Mouse (Mus musculus) heart, embryonic 15.5 days (tissue): ENCODE results near the gene Srxn1. TPM values are rescaled to one million over a fixed set of nuclear protein-coding genes. Genes with fewer than 3 reads are reported as not detected.

ENCODE experiments used
- ATAC-seq: fragments of 200-750 bp; cut with Nextera tagmentation; replicated peaks from 2 replicates; pipeline ENCODE4 v1.8.0; 2017; ENCODE audit warnings: low read depth, moderate TSS enrichment; ENCODE audit not compliant: insufficient number of reproducible peaks, insufficient read depth, low FRiP score
- H3K27ac ChIP-seq: fragments of 300-500 bp; sonication (generic); 2 replicates; pipeline ENCODE4 v1.5.1; 2015; ENCODE audit warnings: mild to moderate bottlenecking, inconsistent platforms
- H3K27me3 ChIP-seq: fragments of 300-500 bp; sonication (generic); 2 replicates; pipeline ENCODE4 v1.6.1; 2015; ENCODE audit warnings: inconsistent platforms
- H3K36me3 ChIP-seq: fragments of 300-500 bp; sonication (generic); 2 replicates; pipeline ENCODE4 v1.6.1; 2015; ENCODE audit warnings: mild to moderate bottlenecking, inconsistent platforms
- H3K4me1 ChIP-seq: fragments of 300-500 bp; sonication (generic); replicated peaks from 2 replicates; pipeline ENCODE4 v1.6.1; 2015; ENCODE audit warnings: inconsistent platforms
- H3K4me2 ChIP-seq: fragments of 300-500 bp; sonication (generic); 2 replicates; pipeline ENCODE4 v1.6.1; 2015; ENCODE audit warnings: inconsistent platforms, mild to moderate bottlenecking, moderate library complexity
- H3K4me3 ChIP-seq: fragments of 300-500 bp; sonication (generic); 2 replicates; pipeline ENCODE4 v1.5.1; 2015; ENCODE audit warnings: mild to moderate bottlenecking, inconsistent platforms
- H3K9ac ChIP-seq: fragments of 300-500 bp; sonication (generic); 2 replicates; pipeline ENCODE4 v1.6.1; 2015; ENCODE audit warnings: mild to moderate bottlenecking, inconsistent platforms
- H3K9me3 ChIP-seq: fragments of 300-500 bp; sonication (generic); replicated peaks from 2 replicates; pipeline ENCODE4 v1.6.1; 2016; ENCODE audit warnings: inconsistent platforms
- WGBS: fragments of 180-500 bp; shearing (Covaris S2); methylation state at CpG from one replicate; pipeline ENCODE4 v1.1.7; 2015; ENCODE audit warnings: mixed read lengths; 5-methylcytosine and 5-hydroxymethylcytosine counted together
- polyA plus RNA-seq: library from polyadenylated mRNA; unstranded; fragments of >200 nt; fragmentation: Nextera tagmentation; extraction: Ambion mirVana; gene quantifications from 2 replicates; pipeline ENCODE4 v1.2.1, GENCODE M21; 2015

The Srxn1 gene
- polyA plus RNA-seq, 1 experiment from 2014 or later: 5.3 TPM

DNA sequence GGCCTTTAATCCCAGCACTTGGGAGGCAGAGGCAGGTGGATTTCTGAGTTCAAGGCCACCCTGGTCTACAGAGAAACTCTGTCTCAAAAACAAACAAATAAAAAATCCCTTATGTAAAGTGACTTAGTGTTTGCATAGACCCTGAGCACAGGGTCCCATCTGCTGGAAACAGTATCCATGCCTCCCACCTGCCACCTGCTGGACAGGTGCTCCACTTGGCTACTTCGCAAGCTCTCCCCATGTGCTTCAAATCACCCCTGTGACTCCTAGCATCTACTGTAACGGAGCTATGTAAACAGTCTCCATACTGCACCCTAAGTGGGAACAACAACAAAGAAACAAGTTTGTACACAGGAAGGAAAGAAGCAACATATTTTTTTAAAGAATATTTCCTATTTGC is 23.3 kb downstream of the Srxn1 start:
- H3K9ac ChIP-seq: no peak overlapping the region
- no peak overlapping the region for H3K4me3 ChIP-seq
- H3K27me3 ChIP-seq: 0 out of 2 replicates have a peak, but pooled peaks cover 6% of the 10 kb centered on the region
- 0 out of 2 replicates have a peak, but pooled peaks cover 6% of the 10 kb centered on the region for H3K4me1 ChIP-seq
- no peak overlapping the region for H3K27ac ChIP-seq
- WGBS: 70% methylated on average over 2 of the region's 2 CpGs
- no peaks in the 10 kb centered on the region for H3K36me3 ChIP-seq
- ATAC-seq: no peak
- no peak overlapping the region for H3K4me2 ChIP-seq
- H3K9me3 ChIP-seq: no peaks in the 10 kb centered on the region

DNA sequence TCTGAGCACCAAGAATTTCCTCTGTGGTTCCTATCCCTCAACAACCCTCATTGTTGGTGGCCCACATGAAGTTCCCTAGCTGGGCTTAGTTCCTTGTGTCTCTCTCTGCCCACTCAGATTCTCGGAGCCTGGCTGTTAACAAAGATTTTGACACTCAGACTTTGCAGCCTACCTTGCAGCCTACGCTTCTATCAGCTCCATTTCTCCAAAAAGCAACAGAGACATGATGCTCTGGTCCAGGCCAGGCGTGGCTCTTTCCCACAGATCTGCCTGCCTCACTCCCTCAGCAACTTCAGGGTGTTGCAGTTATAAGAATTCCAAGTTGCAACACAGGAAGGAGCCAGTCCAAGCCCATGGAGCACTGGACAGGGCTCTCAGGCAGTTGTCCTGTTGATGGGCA is 24.5 kb downstream of the Srxn1 start:
- no peak overlapping the region for H3K27ac ChIP-seq
- 67% methylated on average over 3 of the region's 3 CpGs for WGBS
- no peaks in the 10 kb centered on the region for H3K9me3 ChIP-seq
- H3K27me3 ChIP-seq: 0 out of 2 replicates have a peak, but pooled peaks cover 6% of the 10 kb centered on the region
- H3K36me3 ChIP-seq: no peaks in the 10 kb centered on the region
- no peak overlapping the region for H3K4me3 ChIP-seq
- no peak for ATAC-seq
- no peak overlapping the region for H3K9ac ChIP-seq
- H3K4me1 ChIP-seq: 0 out of 2 replicates have a peak, but pooled peaks cover 6% of the 10 kb centered on the region
- H3K4me2 ChIP-seq: no peak overlapping the region

DNA sequence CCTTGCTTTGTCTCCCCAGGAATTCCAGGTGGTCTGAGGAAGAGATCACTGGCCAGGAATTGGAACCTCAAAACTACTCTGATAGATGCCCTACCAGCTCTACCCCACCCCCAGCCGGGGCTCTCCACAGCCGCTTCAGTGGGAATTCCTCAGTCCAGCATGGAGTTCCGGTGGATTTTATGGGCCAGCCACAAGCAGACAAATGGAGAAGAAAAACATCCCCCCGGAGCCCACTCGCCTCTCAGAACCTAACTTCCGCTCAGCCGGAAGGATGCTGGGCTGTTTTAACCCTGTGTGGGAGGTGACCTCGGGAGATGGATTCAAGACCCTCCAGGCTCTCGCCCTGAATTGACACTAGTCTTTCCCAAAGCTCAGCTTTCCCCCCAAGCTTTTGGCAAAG is 26.7 kb downstream of the Srxn1 start:
- H3K4me2 ChIP-seq: no peak overlapping the region

DNA sequence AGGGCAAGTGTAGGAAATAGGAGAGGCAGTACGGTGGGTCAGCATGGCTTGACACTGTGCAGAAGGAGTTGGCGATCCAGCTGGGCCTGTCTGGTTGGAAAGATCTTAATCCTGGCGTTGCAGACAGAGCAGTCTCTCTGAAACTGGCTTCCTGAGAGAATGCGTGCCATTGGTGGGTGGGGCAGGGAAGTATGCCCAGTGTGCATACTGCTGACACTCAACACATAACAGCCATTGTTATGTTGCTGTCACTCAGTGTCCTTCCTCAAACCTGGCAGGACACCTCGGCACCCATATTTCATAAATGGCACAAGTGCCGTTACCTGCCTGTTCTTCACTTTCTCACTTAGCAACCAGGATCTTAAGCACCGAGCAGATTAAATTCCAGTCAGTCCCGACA is 27.4 kb downstream of the Srxn1 start:
- WGBS: 46% methylated on average over 8 of the region's 8 CpGs
- Histone ChIP-seq H3K4me2 (no peak overlapping the region), H3K4me1 (0 out of 2 replicates have a peak, but pooled peaks cover 6% of the 10 kb centered on the region), H3K4me3 (no peak overlapping the region), H3K36me3 (no peaks in the 10 kb centered on the region), H3K9ac (no peak overlapping the region), H3K27ac (no peak overlapping the region), H3K27me3 (0 out of 2 replicates have a peak, but pooled peaks cover 6% of the 10 kb centered on the region), H3K9me3 (no peaks in the 10 kb centered on the region)
- no peak for ATAC-seq

More for the DNA sequence above, 26.7 kb downstream of the Srxn1 start:
- no peak for ATAC-seq
- Histone ChIP-seq H3K27ac (no peak overlapping the region), H3K4me3 (no peak overlapping the region), H3K27me3 (0 out of 2 replicates have a peak, but pooled peaks cover 6% of the 10 kb centered on the region), H3K9ac (no peak overlapping the region), H3K4me1 (0 out of 2 replicates have a peak, but pooled peaks cover 6% of the 10 kb centered on the region), H3K9me3 (no peaks in the 10 kb centered on the region), H3K36me3 (no peaks in the 10 kb centered on the region)
- WGBS: 39% methylated on average over 9 of the region's 9 CpGs

DNA sequence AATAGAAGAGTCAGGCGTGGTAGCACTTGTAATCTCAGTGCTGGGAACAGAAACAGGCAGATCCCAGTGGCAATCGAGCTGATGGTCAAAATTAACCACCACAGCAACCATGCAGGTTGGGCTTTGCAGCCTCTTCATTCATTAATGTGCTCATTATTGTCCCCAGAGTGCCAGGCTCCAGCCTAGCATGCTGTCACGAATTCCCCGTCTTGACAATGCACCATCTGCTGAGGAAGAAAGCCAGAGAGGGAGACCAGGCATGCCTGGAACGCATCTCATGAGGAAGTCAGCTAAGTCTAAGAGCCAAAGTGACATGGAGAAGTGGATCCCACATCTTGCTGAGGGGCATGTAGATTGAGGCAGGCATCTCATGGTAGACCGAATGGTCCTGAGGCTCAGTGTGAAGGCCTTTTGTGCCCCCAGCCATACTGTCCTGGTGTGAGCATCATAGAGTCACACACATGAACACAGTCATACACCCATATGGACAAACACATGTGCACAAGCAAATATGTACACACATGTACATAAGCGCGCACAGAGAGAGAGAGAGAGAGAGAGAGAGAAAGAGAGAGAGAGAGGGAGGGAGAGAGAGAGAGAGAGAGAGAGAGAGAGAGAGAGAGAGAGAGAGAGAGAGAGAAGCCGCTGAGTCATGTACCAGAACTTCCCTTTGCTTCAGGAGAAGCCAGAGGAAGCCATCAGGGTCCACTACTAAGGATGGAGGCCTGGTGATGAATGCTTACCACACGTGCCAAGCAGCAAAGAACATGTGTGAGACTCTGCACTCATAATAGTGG is 34.1 kb downstream of the Srxn1 start:
- 60% methylated on average over 10 of the region's 10 CpGs for WGBS
- H3K27me3 ChIP-seq: peaks cover 37% of the 10 kb centered on the region
- no peak overlapping the region for H3K4me3 ChIP-seq
- H3K4me2 ChIP-seq: no peak overlapping the region
- no peak overlapping the region for H3K27ac ChIP-seq
- peaks cover 32% of the 10 kb centered on the region for H3K4me1 ChIP-seq
- no peaks in the 10 kb centered on the region for H3K36me3 ChIP-seq
- no peak for ATAC-seq
- H3K9ac ChIP-seq: no peak overlapping the region
- H3K9me3 ChIP-seq: no peaks in the 10 kb centered on the region

DNA sequence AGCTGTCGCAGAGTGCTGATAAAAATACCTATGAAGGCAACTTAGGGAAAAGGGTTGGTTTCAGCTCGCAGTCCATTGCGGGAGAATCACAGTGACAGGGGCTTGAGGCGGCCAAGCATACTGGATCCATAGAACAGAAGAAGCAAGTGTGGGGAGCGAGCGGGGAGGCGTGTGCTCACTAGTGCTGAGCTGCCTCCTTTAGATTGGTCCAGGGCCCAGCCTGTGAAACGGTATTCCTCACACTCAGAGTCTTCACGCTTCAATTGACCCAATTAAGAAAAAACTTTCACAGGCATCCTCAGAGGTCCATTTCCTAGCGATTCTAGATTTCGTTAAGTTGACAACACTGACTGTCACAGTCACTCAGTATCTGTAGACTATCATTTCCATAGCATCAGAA is 35.6 kb downstream of the Srxn1 start:
- no peaks in the 10 kb centered on the region for H3K36me3 ChIP-seq
- H3K9me3 ChIP-seq: no peaks in the 10 kb centered on the region
- H3K4me3 ChIP-seq: no peak overlapping the region
- H3K9ac ChIP-seq: no peak overlapping the region
- 48% methylated on average over 11 of the region's 11 CpGs for WGBS
- peaks cover 53% of the 10 kb centered on the region for H3K27me3 ChIP-seq
- H3K4me1 ChIP-seq: peaks cover 32% of the 10 kb centered on the region
- H3K27ac ChIP-seq: no peak overlapping the region
- no peak overlapping the region for H3K4me2 ChIP-seq
- ATAC-seq: no peak

DNA sequence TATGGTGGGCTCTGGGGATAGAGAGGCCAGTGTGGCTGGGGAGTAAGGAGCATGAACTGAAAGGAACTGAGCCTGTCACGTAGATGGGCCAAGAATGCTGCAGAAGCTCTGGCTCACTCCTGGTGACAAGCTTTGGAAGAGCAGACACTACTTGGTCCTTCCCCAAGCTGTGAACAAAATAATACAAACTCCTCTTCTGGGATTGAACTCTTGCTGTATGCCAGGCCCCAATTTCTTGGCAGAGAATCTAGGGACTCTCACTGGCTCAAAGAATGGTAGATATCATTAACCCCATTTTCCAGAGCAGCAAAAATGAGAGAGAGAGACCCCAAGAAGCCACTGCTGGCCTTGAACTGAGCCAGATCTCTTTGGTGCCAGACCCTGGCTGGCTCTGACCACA is 36.2 kb downstream of the Srxn1 start:
- H3K9ac ChIP-seq: no peak overlapping the region; the same call in 1 of the 2 replicates
- H3K4me2 ChIP-seq: peak overlapping the region; percentile 84
- no peaks in the 10 kb centered on the region for H3K36me3 ChIP-seq
- H3K4me3 ChIP-seq: peak overlapping the region; percentile 57
- H3K9me3 ChIP-seq: no peaks in the 10 kb centered on the region
- ATAC-seq: no peak
- H3K27ac ChIP-seq: no peak overlapping the region
- peaks cover 32% of the 10 kb centered on the region for H3K4me1 ChIP-seq
- WGBS: 50% methylated on average over 1 of the region's 1 CpGs
- peaks cover 58% of the 10 kb centered on the region for H3K27me3 ChIP-seq

DNA sequence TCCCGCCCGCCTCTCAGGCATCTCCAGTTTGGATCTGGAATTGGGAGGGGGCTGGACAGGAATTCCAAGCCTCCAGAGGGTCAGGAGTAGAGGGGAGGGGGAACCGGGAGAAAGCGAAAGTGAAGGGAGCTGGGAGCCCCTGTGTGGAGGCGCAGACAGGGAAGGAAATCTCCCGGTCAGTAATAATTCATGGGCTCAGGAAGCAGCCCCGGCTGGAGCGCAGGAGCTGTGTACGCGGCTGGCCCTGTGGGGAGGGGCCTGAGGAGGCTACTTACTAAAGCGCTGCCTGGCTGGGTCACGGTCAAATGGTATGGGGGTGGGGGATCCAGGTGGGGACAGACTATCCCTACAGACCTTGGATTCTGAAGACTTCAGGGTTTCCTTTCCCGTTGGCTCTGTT is 36.7 kb downstream of the Srxn1 start:
- no peaks in the 10 kb centered on the region for H3K9me3 ChIP-seq
- H3K27ac ChIP-seq: peak overlapping the region; percentile 21; the same call in 1 of the 2 replicates
- 3% methylated on average over 13 of the region's 13 CpGs for WGBS
- no peaks in the 10 kb centered on the region for H3K36me3 ChIP-seq
- peaks cover 32% of the 10 kb centered on the region for H3K4me1 ChIP-seq
- H3K4me3 ChIP-seq: peak overlapping the region; percentile 57
- H3K4me2 ChIP-seq: peak overlapping the region; percentile 84
- 0 out of 2 replicates have a peak, but pooled peaks have one; percentile 23 for ATAC-seq
- peak overlapping the region; percentile 49 for H3K9ac ChIP-seq
- H3K27me3 ChIP-seq: peaks cover 58% of the 10 kb centered on the region

DNA sequence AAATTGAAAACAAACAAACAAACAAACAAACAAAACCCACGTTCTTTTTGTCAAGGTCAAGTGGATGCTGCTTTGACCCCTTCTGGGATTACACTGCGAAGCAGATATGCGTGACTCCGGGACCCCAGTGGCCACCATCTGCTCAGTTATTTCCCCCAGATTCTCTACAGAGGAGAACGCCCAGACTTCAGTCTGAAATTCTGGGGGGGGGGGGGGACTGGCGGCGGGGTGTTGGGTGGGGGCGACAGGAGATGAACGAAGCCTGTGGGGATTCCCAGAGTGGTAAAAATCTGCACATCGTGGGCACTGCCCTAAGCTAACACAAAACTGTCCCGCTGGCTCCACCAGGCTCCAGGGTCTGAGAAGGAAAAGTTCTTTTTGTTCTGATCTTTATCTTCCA is 37.3 kb downstream of the Srxn1 start:
- Histone ChIP-seq H3K4me1 (peaks cover 32% of the 10 kb centered on the region), H3K36me3 (no peaks in the 10 kb centered on the region), H3K4me2 (peak overlapping the region; percentile 84), H3K27me3 (peaks cover 58% of the 10 kb centered on the region), H3K27ac (no peak overlapping the region), H3K9ac (no peak overlapping the region), H3K9me3 (no peaks in the 10 kb centered on the region), H3K4me3 (peak overlapping the region; percentile 57)
- WGBS: 4% methylated on average over 11 of the region's 11 CpGs
- no peak for ATAC-seq

DNA sequence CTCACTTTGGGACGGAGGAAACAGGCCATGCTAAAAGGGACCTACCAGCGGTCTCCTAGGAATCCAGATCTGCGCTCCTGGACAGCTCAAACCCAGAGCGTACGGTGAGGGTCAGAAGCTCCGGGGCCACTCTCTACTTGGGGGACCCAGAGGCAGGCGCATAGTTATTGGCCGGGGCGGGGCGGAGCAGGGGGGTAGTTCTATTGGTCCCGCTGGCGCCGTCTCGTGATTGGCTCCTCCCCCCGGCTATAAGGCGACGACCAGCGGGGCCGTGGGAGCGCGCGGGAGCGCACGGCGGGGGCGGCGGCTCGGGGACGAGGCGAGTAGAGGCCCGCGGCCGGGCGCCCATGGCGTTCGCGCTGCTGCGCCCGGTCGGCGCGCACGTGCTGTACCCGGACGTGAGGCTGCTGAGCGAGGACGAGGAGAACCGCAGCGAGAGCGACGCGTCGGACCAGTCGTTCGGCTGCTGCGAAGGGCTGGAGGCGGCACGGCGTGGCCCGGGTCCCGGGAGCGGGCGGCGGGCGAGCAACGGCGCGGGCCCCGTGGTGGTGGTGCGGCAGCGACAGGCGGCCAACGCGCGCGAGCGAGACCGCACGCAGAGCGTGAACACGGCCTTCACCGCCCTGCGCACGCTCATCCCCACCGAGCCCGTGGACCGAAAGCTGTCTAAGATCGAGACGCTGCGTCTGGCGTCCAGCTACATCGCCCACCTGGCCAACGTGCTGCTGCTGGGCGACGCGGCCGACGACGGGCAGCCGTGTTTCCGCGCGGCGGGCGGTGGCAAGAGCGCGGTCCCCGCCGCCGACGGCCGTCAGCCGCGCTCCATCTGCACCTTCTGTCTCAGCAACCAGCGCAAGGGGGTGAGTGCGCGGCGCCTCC is 38.2 kb downstream of the Srxn1 start, which contains the start of gene Tcf15:
Gene Tcf15, plus strand, starts transcription at position 283 of the 879 bp plus-strand sequence.
- WGBS: under 1% methylated on average over 115 of the region's 118 CpGs

DNA sequence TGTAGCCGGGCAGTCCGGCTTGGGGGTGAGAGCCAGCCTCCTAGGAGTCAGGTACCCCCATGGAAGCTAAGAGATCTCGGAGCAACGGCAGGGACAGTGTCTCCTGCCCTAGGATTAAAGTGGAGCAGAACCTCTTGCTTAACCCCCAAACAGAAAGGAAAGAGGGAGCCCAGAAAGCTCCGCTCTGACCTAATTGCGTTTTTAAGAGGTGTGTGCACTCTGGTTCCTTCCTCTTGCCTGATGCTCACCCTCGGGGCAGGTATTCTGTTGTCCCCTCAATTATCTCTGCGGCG is 38.8 kb downstream of the Srxn1 start:
- 15% methylated on average over 9 of the region's 9 CpGs for WGBS
- Histone ChIP-seq H3K4me2 (peak overlapping the region; percentile 84), H3K27me3 (peaks cover 62% of the 10 kb centered on the region)

More for the DNA sequence above, 38.2 kb downstream of the Srxn1 start, which contains the start of gene Tcf15:
- H3K27me3 ChIP-seq: peaks cover 60% of the 10 kb centered on the region
- H3K4me1 ChIP-seq: peaks cover 32% of the 10 kb centered on the region
- peak within 1 kb of the TSS; percentile 84 for H3K4me2 ChIP-seq
- peak; percentile 76 for ATAC-seq
- H3K4me3 ChIP-seq: peak within 1 kb of the TSS; percentile 57
- H3K27ac ChIP-seq: no peak within 1 kb of the TSS
- H3K9me3 ChIP-seq: no peaks in the 10 kb centered on the region
- no peaks in the 10 kb centered on the region for H3K36me3 ChIP-seq
- H3K9ac ChIP-seq: peak within 1 kb of the TSS; percentile 46

More for the DNA sequence above, 38.8 kb downstream of the Srxn1 start:
- H3K4me1 ChIP-seq: peaks cover 32% of the 10 kb centered on the region
- H3K9me3 ChIP-seq: no peaks in the 10 kb centered on the region
- peak overlapping the region; percentile 46; the same call in 1 of the 2 replicates for H3K9ac ChIP-seq
- H3K27ac ChIP-seq: no peak overlapping the region
- H3K36me3 ChIP-seq: no peaks in the 10 kb centered on the region
- no peak for ATAC-seq
- H3K4me3 ChIP-seq: peak overlapping the region; percentile 57
